Mouse (Mus musculus): ENCODE results near the gene Dpep3.

DNA sequence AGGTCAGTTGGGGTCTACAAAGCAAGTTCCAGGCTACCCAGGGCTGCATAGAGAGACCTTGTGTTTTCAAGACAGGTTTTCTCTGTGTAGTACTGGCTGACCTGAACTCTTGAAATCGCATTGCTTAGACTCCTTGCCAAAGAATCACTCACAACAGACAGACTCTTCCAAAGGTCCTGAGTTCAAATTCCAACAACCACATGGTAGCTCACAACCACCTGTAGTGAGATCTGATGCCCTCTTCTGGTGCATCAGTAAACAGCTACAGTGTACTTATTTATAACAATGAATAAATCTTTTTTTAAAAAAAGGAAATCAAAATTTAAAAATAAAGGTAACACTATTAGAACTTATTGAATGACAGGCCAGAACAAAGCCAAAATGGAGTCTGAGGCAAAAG, 1.9 kb upstream of the Dpep3 start:
- TF ChIP-seq POLR2A (IDR thresholded peaks at IDR 0.05; ENCODE audit: extremely low read depth, insufficient read depth, low read length) (no peak), CTCF (IDR thresholded peaks at IDR 0.05; ENCODE audit: extremely low read depth, insufficient read depth, low read length) (no peak)
